Mouse (Mus musculus) kidney, postnatal 10 days (tissue): ENCODE results near the gene Cryba2.

Experiments
- DNase-seq: peaks from one replicate; pipeline ENCODE4 v3.0.0; 2021; ENCODE audit warnings: mixed read lengths

The Cryba2 gene

GRCm38 (mm10) chr1:74846341-74846740 lies 46.6 kb downstream of the Cryba2 start:
- no peak for DNase-seq

- no peak for DNase-seq
Measured at GRCm38 (mm10) chr1:74843090-74843489, 49.9 kb downstream of the Cryba2 start.
